Mouse (Mus musculus): ENCODE results near the gene Tspan4. TPM values are rescaled to one million over a fixed set of nuclear protein-coding genes. Genes with fewer than 3 reads are reported as not detected.

The Tspan4 gene
- polyA plus RNA-seq, 1 experiment, result 16.4 TPM

GRCm38 (mm10) chr7:141455610-141456314 lies 19.3 kb upstream of the Tspan4 start:
- under 1% methylated on average over 23 of the region's 23 CpGs for WGBS
- H3K4me1 ChIP-seq (ENCODE audit: control insufficient read depth, insufficient read depth, low read length), result peaks cover 7% of the 10 kb centered on the region; the same call in 1 of the 2 replicates
- TF ChIP-seq CTCF (IDR thresholded peaks at IDR 0.05; ENCODE audit: control insufficient read depth, insufficient read depth, low read length) (no peak), POLR2A (IDR thresholded peaks at IDR 0.05; ENCODE audit: borderline replicate concordance, control insufficient read depth, low read depth, low read length) (peak; percentile 30; the same call in 1 of the 2 replicates)
- H3K4me3 ChIP-seq (replicated peaks; ENCODE audit: control insufficient read depth, low read depth, low read length), result peak overlapping the region; percentile 92
- H3K27ac ChIP-seq (ENCODE audit: control insufficient read depth, insufficient read depth, low read depth, low read length, poor library complexity), result peak overlapping the region; percentile 97

DNA sequence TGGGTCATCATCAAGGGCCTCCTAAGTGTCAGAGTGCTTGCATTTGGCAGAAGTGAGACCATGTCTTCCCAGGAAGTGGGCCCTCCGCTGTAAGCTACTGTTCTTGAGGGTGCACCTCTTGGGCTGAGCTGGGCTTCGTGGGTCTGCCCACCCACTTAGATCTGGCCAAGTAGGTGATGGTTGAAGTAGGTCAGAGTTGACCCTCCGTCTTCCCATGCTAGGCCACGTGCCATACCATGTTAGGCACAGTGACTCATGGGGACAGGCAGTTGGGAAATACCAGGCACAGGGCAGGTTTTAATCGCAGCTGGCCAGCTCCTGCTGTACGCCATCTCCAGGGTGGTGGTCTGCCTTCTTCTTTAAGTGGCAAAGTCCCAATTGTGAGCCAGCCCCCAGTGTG lies 18.3 kb upstream of the Tspan4 start:
- WGBS, result 68% methylated on average over 6 of the region's 6 CpGs

GRCm38 (mm10) chr7:141457236-141457635 lies 17.8 kb upstream of the Tspan4 start:
- peaks cover 7% of the 10 kb centered on the region; the same call in 1 of the 2 replicates for H3K4me1 ChIP-seq (ENCODE audit: control insufficient read depth, insufficient read depth, low read length)
- no peak overlapping the region for H3K4me3 ChIP-seq (replicated peaks; ENCODE audit: control insufficient read depth, low read depth, low read length)
- 90% methylated on average over 14 of the region's 14 CpGs for WGBS
- H3K27ac ChIP-seq (ENCODE audit: control insufficient read depth, insufficient read depth, low read depth, low read length, poor library complexity), result no peak overlapping the region
- TF ChIP-seq POLR2A (IDR thresholded peaks at IDR 0.05; ENCODE audit: borderline replicate concordance, control insufficient read depth, low read depth, low read length), result no peak
- no peak for TF ChIP-seq CTCF (IDR thresholded peaks at IDR 0.05; ENCODE audit: control insufficient read depth, insufficient read depth, low read length)

More for the DNA sequence above, 18.3 kb upstream of the Tspan4 start:
- TF ChIP-seq CTCF (IDR thresholded peaks at IDR 0.05; ENCODE audit: control insufficient read depth, insufficient read depth, low read length) (no peak), POLR2A (IDR thresholded peaks at IDR 0.05; ENCODE audit: borderline replicate concordance, control insufficient read depth, low read depth, low read length) (no peak)
- Histone ChIP-seq H3K27ac (ENCODE audit: control insufficient read depth, insufficient read depth, low read depth, low read length, poor library complexity) (no peak overlapping the region), H3K4me1 (ENCODE audit: control insufficient read depth, insufficient read depth, low read length) (peaks cover 7% of the 10 kb centered on the region; the same call in 1 of the 2 replicates), H3K4me3 (replicated peaks; ENCODE audit: control insufficient read depth, low read depth, low read length) (peak overlapping the region; percentile 92)

DNA sequence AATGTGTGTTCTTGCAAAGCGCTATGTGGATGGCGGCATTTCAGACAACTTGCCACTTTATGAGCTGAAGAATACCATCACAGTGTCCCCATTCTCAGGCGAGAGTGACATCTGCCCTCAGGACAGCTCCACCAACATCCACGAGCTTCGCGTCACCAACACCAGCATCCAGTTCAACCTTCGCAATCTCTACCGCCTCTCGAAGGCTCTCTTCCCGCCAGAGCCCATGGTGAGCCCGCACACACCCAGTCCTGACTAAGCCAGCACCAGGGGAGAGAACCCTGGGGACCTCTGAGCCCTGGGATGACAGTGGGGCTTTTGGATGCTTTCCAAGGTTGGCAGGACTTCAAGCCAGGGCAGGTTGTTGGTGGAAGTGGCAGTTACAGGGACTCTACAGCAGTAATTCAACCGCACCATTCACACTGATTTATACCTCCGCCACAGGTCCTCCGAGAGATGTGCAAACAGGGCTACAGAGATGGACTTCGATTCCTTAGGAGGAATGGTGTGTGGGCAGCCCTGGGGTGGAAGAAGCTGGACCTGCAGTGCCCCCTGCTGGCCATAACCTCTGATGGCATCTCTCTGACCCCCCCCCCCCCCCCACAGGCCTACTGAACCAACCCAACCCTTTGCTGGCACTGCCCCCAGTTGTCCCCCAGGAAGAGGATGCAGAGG lies 16.9 kb upstream of the Tspan4 start:
- Histone ChIP-seq H3K27ac (ENCODE audit: control insufficient read depth, insufficient read depth, low read depth, low read length, poor library complexity) (no peak overlapping the region), H3K4me3 (replicated peaks; ENCODE audit: control insufficient read depth, low read depth, low read length) (no peak overlapping the region), H3K4me1 (ENCODE audit: control insufficient read depth, insufficient read depth, low read length) (peaks cover 7% of the 10 kb centered on the region; the same call in 1 of the 2 replicates)
- WGBS, result 78% methylated on average over 15 of the region's 15 CpGs
- TF ChIP-seq POLR2A (IDR thresholded peaks at IDR 0.05; ENCODE audit: borderline replicate concordance, control insufficient read depth, low read depth, low read length) (no peak), CTCF (IDR thresholded peaks at IDR 0.05; ENCODE audit: control insufficient read depth, insufficient read depth, low read length) (peak; percentile 71)

DNA sequence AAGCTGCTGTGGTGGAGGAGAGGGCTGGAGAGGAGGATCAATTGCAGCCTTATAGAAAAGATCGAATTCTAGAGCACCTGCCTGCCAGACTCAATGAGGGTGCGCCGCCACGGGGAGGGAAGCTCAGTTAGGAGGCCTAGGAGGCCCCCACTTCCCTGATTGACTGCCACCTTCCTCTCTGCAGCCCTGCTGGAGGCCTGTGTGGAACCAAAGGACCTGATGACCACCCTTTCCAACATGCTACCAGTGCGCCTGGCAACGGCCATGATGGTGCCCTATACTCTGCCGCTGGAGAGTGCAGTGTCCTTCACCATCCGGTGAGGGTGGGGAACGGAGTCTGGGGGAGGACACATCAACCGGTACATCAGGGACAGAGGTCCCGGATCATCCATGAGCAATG lies 16.4 kb upstream of the Tspan4 start:
- TF ChIP-seq CTCF (IDR thresholded peaks at IDR 0.05; ENCODE audit: control insufficient read depth, insufficient read depth, low read length) (no peak), POLR2A (IDR thresholded peaks at IDR 0.05; ENCODE audit: borderline replicate concordance, control insufficient read depth, low read depth, low read length) (no peak)
- H3K4me1 ChIP-seq (ENCODE audit: control insufficient read depth, insufficient read depth, low read length), result peaks cover 7% of the 10 kb centered on the region; the same call in 1 of the 2 replicates

GRCm38 (mm10) chr7:141459301-141459711 lies 15.7 kb upstream of the Tspan4 start:
- Histone ChIP-seq H3K4me1 (ENCODE audit: control insufficient read depth, insufficient read depth, low read length) (peaks cover 7% of the 10 kb centered on the region; the same call in 1 of the 2 replicates), H3K27ac (ENCODE audit: control insufficient read depth, insufficient read depth, low read depth, low read length, poor library complexity) (no peak overlapping the region), H3K4me3 (replicated peaks; ENCODE audit: control insufficient read depth, low read depth, low read length) (no peak overlapping the region)
- TF ChIP-seq POLR2A (IDR thresholded peaks at IDR 0.05; ENCODE audit: borderline replicate concordance, control insufficient read depth, low read depth, low read length), result no peak
- no peak for TF ChIP-seq CTCF (IDR thresholded peaks at IDR 0.05; ENCODE audit: control insufficient read depth, insufficient read depth, low read length)
- WGBS, result 86% methylated on average over 17 of the region's 17 CpGs

More for the DNA sequence above, 16.4 kb upstream of the Tspan4 start:
- WGBS, result 86% methylated on average over 11 of the region's 11 CpGs
- Histone ChIP-seq H3K27ac (ENCODE audit: control insufficient read depth, insufficient read depth, low read depth, low read length, poor library complexity) (no peak overlapping the region), H3K4me3 (replicated peaks; ENCODE audit: control insufficient read depth, low read depth, low read length) (no peak overlapping the region)

GRCm38 (mm10) chr7:141460001-141460390 lies 15.0 kb upstream of the Tspan4 start:
- no peak for TF ChIP-seq CTCF (IDR thresholded peaks at IDR 0.05; ENCODE audit: control insufficient read depth, insufficient read depth, low read length)
- no peak for TF ChIP-seq POLR2A (IDR thresholded peaks at IDR 0.05; ENCODE audit: borderline replicate concordance, control insufficient read depth, low read depth, low read length)
- Histone ChIP-seq H3K4me3 (replicated peaks; ENCODE audit: control insufficient read depth, low read depth, low read length) (no peak overlapping the region), H3K27ac (ENCODE audit: control insufficient read depth, insufficient read depth, low read depth, low read length, poor library complexity) (no peak overlapping the region), H3K4me1 (ENCODE audit: control insufficient read depth, insufficient read depth, low read length) (peaks cover 3% of the 10 kb centered on the region; the same call in 1 of the 2 replicates)
- 70% methylated on average over 5 of the region's 5 CpGs for WGBS
